Mouse (Mus musculus): Measurements from ENCODE around the gene Dcbld1. TPM values are rescaled to one million over a fixed set of nuclear protein-coding genes. Genes with fewer than 3 reads are reported as not detected.
"Not testable (repeated sequence)": the region's sequence is repeated elsewhere in the genome, so short reads cannot be mapped to it uniquely, and the experiment has no call there.

Dcbld1 gene
- polyA plus RNA-seq, 1 experiment: 2.0 TPM

DNA sequence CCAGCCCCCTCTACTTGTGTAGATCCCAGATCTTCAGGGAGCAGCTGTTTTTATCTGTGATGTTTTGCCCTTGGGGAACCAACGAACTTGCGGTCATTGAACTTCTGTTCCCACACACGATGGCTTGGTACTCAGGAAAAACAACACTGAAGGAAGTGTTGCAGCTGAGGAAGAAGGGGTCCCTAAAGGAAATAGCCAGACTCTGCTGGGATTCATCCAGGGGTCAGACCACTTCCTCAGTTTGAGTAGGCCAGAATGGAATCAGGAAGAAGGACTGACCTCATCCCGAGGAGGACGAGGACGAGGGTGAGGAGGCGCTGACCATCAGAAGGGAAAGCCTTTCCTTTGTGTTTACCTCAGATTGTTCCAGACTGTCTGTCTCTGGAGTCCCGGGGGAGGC is 75.8 kb downstream of the Dcbld1 start:
- H3K27me3 ChIP-seq (ENCODE audit: control insufficient read depth, insufficient read depth, low read length): no peaks in the 10 kb centered on the region
- TF ChIP-seq POLR2A (IDR thresholded peaks at IDR 0.05; ENCODE audit: control insufficient read depth, low read depth, low read length): no peak
- no peak for TF ChIP-seq CTCF (IDR thresholded peaks at IDR 0.05; ENCODE audit: control insufficient read depth, insufficient read depth, insufficient replicate concordance, low read depth, low read length)
- no peaks in the 10 kb centered on the region for H3K36me3 ChIP-seq (ENCODE audit: control insufficient read depth, insufficient read depth, low read length)

DNA sequence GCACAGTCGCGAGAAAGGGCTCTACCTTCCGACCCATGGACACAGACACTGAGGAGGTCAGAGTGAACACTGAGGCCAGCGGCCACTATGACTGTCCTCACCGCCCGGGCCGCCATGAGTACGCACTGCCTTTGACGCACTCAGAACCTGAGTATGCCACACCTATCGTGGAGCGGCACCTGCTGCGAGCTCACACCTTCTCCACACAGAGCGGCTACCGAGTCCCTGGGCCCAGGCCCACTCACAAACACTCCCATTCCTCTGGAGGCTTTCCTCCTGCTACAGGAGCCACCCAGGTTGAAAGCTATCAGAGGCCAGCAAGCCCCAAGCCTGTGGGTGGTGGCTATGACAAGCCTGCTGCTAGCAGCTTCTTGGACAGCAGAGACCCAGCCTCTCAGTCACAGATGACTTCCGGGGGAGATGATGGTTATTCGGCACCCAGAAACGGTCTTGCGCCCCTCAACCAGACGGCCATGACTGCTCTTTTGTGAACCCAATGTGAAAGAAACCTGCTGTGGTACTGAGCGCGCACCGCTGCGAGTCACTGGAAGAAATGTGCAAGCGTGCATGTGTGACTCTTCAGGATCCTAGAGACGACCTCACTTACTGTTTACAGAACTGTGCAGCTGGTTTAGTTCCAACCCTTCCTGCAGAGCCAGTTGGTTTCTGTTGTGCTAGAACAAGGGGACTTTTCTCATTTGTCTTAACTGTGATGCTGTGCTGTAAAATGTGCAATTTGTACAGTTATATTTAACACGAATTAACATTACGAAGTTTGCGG is 86.3 kb downstream of the Dcbld1 start:
- Histone ChIP-seq H3K27me3 (ENCODE audit: control insufficient read depth, insufficient read depth, low read length) (no peaks in the 10 kb centered on the region), H3K4me1 (ENCODE audit: control insufficient read depth, insufficient read depth, low read length) (peaks cover 4% of the 10 kb centered on the region; the same call in 1 of the 2 replicates), H3K27ac (ENCODE audit: control insufficient read depth, insufficient read depth, low read depth, low read length) (no peak overlapping the region), H3K4me3 (ENCODE audit: control insufficient read depth, low read depth, low read length) (peak overlapping the region; percentile 12; the same call in 1 of the 2 replicates), H3K36me3 (ENCODE audit: control insufficient read depth, insufficient read depth, low read length) (no peaks in the 10 kb centered on the region)
- TF ChIP-seq CTCF (IDR thresholded peaks at IDR 0.05; ENCODE audit: control insufficient read depth, insufficient read depth, insufficient replicate concordance, low read depth, low read length) (no peak), POLR2A (IDR thresholded peaks at IDR 0.05; ENCODE audit: control insufficient read depth, low read depth, low read length) (no peak)

More for the DNA sequence above, 75.8 kb downstream of the Dcbld1 start:
- Histone ChIP-seq H3K27ac (ENCODE audit: control insufficient read depth, insufficient read depth, low read depth, low read length) (no peak overlapping the region), H3K4me1 (ENCODE audit: control insufficient read depth, insufficient read depth, low read length) (no peaks in the 10 kb centered on the region), H3K4me3 (ENCODE audit: control insufficient read depth, low read depth, low read length) (no peak overlapping the region)

DNA sequence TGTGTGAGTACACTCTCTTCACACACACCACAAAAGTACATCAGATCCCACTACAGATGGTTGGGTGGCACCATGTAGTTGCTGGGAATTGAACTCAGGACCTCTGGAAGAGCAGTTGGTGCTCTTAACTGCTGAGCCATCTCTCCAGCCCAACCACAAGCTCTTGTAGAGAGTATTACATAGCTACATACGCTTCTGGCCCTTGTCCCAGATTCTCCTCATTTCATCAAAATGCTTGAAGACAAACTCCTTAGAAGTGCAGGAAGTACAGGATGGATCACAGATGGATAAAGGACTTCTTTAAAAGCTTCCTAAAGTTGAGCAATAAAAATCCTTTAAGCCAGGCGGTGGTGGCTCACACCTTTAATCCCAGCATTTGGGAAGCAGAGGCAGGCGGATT is 88.5 kb downstream of the Dcbld1 start:
- Histone ChIP-seq H3K27ac (ENCODE audit: control insufficient read depth, insufficient read depth, low read depth, low read length) (no peak overlapping the region), H3K36me3 (ENCODE audit: control insufficient read depth, insufficient read depth, low read length) (no peaks in the 10 kb centered on the region), H3K4me1 (ENCODE audit: control insufficient read depth, insufficient read depth, low read length) (peaks cover 4% of the 10 kb centered on the region; the same call in 1 of the 2 replicates), H3K4me3 (ENCODE audit: control insufficient read depth, low read depth, low read length) (no peak overlapping the region), H3K27me3 (ENCODE audit: control insufficient read depth, insufficient read depth, low read length) (no peaks in the 10 kb centered on the region)
- TF ChIP-seq CTCF (IDR thresholded peaks at IDR 0.05; ENCODE audit: control insufficient read depth, insufficient read depth, insufficient replicate concordance, low read depth, low read length): no peak
- TF ChIP-seq POLR2A (IDR thresholded peaks at IDR 0.05; ENCODE audit: control insufficient read depth, low read depth, low read length): no peak

DNA sequence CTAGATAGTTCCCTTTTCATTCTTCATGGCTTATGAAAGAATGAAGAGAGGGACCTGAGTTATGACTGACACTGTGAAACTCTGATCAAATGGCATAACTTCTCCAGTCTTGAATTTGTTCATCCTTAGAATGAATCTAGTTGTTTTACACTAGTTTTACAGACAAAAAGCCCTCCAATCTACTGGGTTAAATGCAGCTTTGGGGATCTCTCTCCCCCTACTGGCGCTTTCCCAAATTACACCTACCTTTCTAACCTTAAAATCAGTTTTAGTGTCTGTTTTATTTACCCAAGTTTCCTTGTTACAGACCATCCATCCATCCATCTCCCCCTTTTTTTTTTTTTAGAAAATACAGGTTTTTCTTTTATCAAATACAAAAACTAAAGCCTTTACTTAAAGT is 97.6 kb downstream of the Dcbld1 start:
- Histone ChIP-seq H3K36me3 (ENCODE audit: control insufficient read depth, insufficient read depth, low read length) (no peaks in the 10 kb centered on the region), H3K4me1 (ENCODE audit: control insufficient read depth, insufficient read depth, low read length) (no peaks in the 10 kb centered on the region), H3K27me3 (ENCODE audit: control insufficient read depth, insufficient read depth, low read length) (no peaks in the 10 kb centered on the region), H3K27ac (ENCODE audit: control insufficient read depth, insufficient read depth, low read depth, low read length) (no peak overlapping the region), H3K4me3 (ENCODE audit: control insufficient read depth, low read depth, low read length) (no peak overlapping the region)
- no peak for TF ChIP-seq CTCF (IDR thresholded peaks at IDR 0.05; ENCODE audit: control insufficient read depth, insufficient read depth, insufficient replicate concordance, low read depth, low read length)
- no peak for TF ChIP-seq POLR2A (IDR thresholded peaks at IDR 0.05; ENCODE audit: control insufficient read depth, low read depth, low read length)

DNA sequence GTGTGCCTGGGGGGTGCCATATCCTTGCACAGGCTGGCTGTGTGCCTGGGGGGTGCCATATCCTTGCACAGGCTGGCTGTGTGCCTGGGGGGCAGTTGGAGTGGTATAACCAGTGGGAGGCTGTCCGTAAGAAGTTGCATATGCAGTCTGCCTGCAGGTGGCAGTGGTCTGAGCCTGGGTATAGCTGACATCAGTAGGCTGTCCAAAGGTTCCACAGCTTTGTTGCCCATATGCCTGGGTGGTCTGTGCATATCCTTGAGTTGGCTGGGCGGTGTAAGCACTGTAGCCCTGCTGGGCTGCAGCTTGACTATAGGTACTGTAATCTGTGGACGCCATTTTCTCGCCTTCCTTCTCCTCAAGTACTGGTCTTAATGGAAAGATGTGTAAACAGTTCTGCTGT is 109.9 kb downstream of the Dcbld1 start:
- not testable (repeated sequence) for H3K36me3 ChIP-seq (ENCODE audit: control insufficient read depth, insufficient read depth, low read length); H3K27me3 ChIP-seq (ENCODE audit: control insufficient read depth, insufficient read depth, low read length); H3K27ac ChIP-seq (ENCODE audit: control insufficient read depth, insufficient read depth, low read depth, low read length); H3K4me1 ChIP-seq (ENCODE audit: control insufficient read depth, insufficient read depth, low read length); H3K4me3 ChIP-seq (ENCODE audit: control insufficient read depth, low read depth, low read length)

DNA sequence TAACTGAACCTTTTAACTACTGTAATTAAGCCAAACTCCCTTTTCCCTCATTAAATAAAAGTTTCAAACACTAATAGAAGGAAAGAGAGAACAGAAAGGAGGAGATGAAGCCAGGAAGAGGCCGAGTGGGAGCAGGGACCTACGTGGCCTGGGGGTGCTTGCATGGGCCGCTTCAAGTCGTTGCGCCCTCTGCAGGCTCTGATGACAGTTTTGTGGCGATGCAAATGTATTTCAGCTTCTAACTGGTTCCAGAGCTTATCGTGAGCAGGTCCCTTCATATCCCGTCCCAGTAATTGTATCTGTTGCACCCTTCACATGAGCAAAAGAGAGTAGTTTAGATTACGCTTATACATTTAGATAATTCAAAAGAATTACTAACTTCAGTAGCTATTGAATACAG is 119.8 kb downstream of the Dcbld1 start:
- no peaks in the 10 kb centered on the region; the same call in 1 of the 2 replicates for H3K36me3 ChIP-seq (ENCODE audit: control insufficient read depth, insufficient read depth, low read length)

DNA sequence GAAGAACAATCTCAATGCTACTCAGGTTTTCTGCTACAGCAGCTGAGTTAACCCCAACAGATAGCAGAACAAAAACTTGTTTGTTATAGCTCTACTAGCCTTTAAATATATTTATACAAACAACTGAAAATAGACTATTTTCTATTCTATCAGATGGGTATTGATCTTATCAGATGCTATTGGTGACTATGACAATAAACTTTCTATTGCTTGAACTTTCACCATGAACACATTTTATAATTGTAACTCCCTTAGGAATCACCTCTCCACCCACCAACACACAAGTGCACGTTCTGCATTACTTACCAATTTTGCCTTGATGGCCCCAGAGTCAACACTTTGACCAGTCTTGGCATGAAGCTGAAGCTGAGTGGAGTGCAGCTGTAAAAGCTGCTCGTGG is 125.0 kb downstream of the Dcbld1 start, which contains the start of gene Gm26741:
Gene Gm26741 (plus strand): TSS at position 301 of the 400 bp plus-strand sequence.
- Histone ChIP-seq H3K4me1 (ENCODE audit: control insufficient read depth, insufficient read depth, low read length) (no peaks in the 10 kb centered on the region), H3K27ac (ENCODE audit: control insufficient read depth, insufficient read depth, low read depth, low read length) (no peak within 1 kb of the TSS), H3K27me3 (ENCODE audit: control insufficient read depth, insufficient read depth, low read length) (no peaks in the 10 kb centered on the region), H3K4me3 (ENCODE audit: control insufficient read depth, low read depth, low read length) (no peak within 1 kb of the TSS), H3K36me3 (ENCODE audit: control insufficient read depth, insufficient read depth, low read length) (no peaks in the 10 kb centered on the region; the same call in 1 of the 2 replicates)
- TF ChIP-seq CTCF (IDR thresholded peaks at IDR 0.05; ENCODE audit: control insufficient read depth, insufficient read depth, insufficient replicate concordance, low read depth, low read length) (no peak), POLR2A (IDR thresholded peaks at IDR 0.05; ENCODE audit: control insufficient read depth, low read depth, low read length) (no peak)

More for the DNA sequence above, 119.8 kb downstream of the Dcbld1 start:
- TF ChIP-seq CTCF (IDR thresholded peaks at IDR 0.05; ENCODE audit: control insufficient read depth, insufficient read depth, insufficient replicate concordance, low read depth, low read length) (no peak), POLR2A (IDR thresholded peaks at IDR 0.05; ENCODE audit: control insufficient read depth, low read depth, low read length) (no peak)
- Histone ChIP-seq H3K27ac (ENCODE audit: control insufficient read depth, insufficient read depth, low read depth, low read length) (no peak overlapping the region), H3K4me1 (ENCODE audit: control insufficient read depth, insufficient read depth, low read length) (no peaks in the 10 kb centered on the region), H3K27me3 (ENCODE audit: control insufficient read depth, insufficient read depth, low read length) (no peaks in the 10 kb centered on the region), H3K4me3 (ENCODE audit: control insufficient read depth, low read depth, low read length) (no peak overlapping the region)
